Mouse (Mus musculus): Measurements from ENCODE around the gene Abtb1. TPM values are rescaled to one million over a fixed set of nuclear protein-coding genes. Genes with fewer than 3 reads are reported as not detected.
A peak's percentile ranks its signal among the peaks of the same experiment; 100 is the strongest.

Gene Abtb1
- polyA plus RNA-seq, 1 experiment from 2014 or later, result 31.4 TPM

- WGBS, result 92% methylated on average over 4 of the region's 4 CpGs
- ATAC-seq, result no peak
- DNase-seq (ENCODE audit: low spot score), result no peak
- Histone ChIP-seq H3K4me3 (ENCODE audit: low read depth, low read length) (no peak overlapping the region), H3K27ac (ENCODE audit: low read depth, low read length) (no peak overlapping the region), H3K4me1 (ENCODE audit: control insufficient read depth, insufficient read depth, low read length) (peaks cover 8% of the 10 kb centered on the region), H3K9me3 (replicated peaks; ENCODE audit: control insufficient read depth, low read length) (no peaks in the 10 kb centered on the region), H3K4me2 (ENCODE audit: low read length) (no peak overlapping the region), H3K27me3 (replicated peaks; ENCODE audit: control insufficient read depth, insufficient read depth, low read length) (no peaks in the 10 kb centered on the region), H3K9ac (ENCODE audit: low read length) (no peak overlapping the region), H3K36me3 (ENCODE audit: control insufficient read depth, insufficient read depth, low read length) (no peaks in the 10 kb centered on the region)
These were observed 12.2 kb downstream of the Abtb1 start for GRCm38 (mm10) chr6:88829579-88829978.

GRCm38 (mm10) chr6:88828206-88829009 lies 13.4 kb downstream of the Abtb1 start:
- no peak overlapping the region for H3K4me3 ChIP-seq (ENCODE audit: low read depth, low read length)
- ATAC-seq (no peak), DNase-seq (ENCODE audit: low spot score) (no peak)
- H3K4me1 ChIP-seq (ENCODE audit: control insufficient read depth, insufficient read depth, low read length), result peaks cover 8% of the 10 kb centered on the region
- no peak overlapping the region for H3K4me2 ChIP-seq (ENCODE audit: low read length)
- no peak overlapping the region for H3K27ac ChIP-seq (ENCODE audit: low read depth, low read length)
- no peak overlapping the region for H3K9ac ChIP-seq (ENCODE audit: low read length)
- 78% methylated on average over 15 of the region's 15 CpGs for WGBS
- no peaks in the 10 kb centered on the region for H3K27me3 ChIP-seq (replicated peaks; ENCODE audit: control insufficient read depth, insufficient read depth, low read length)
- H3K9me3 ChIP-seq (replicated peaks; ENCODE audit: control insufficient read depth, low read length), result no peaks in the 10 kb centered on the region
- no peaks in the 10 kb centered on the region for H3K36me3 ChIP-seq (ENCODE audit: control insufficient read depth, insufficient read depth, low read length)

GRCm38 (mm10) chr6:88827395-88828205 lies 14.2 kb downstream of the Abtb1 start:
- ATAC-seq, result no peak
- Histone ChIP-seq H3K36me3 (ENCODE audit: control insufficient read depth, insufficient read depth, low read length) (no peaks in the 10 kb centered on the region), H3K9ac (ENCODE audit: low read length) (no peak overlapping the region), H3K9me3 (replicated peaks; ENCODE audit: control insufficient read depth, low read length) (no peaks in the 10 kb centered on the region), H3K27me3 (replicated peaks; ENCODE audit: control insufficient read depth, insufficient read depth, low read length) (no peaks in the 10 kb centered on the region), H3K4me3 (ENCODE audit: low read depth, low read length) (no peak overlapping the region), H3K27ac (ENCODE audit: low read depth, low read length) (no peak overlapping the region), H3K4me1 (ENCODE audit: control insufficient read depth, insufficient read depth, low read length) (peaks cover 8% of the 10 kb centered on the region), H3K4me2 (ENCODE audit: low read length) (no peak overlapping the region)
- DNase-seq (ENCODE audit: low spot score), result peak; percentile 40
- WGBS, result 68% methylated on average over 13 of the region's 13 CpGs

GRCm38 (mm10) chr6:88826965-88827364 lies 14.8 kb downstream of the Abtb1 start:
- no peak for DNase-seq (ENCODE audit: low spot score)
- WGBS, result 70% methylated on average over 3 of the region's 3 CpGs

GRCm38 (mm10) chr6:88826545-88826944 lies 15.2 kb downstream of the Abtb1 start:
- Histone ChIP-seq H3K9ac (ENCODE audit: low read length) (no peak overlapping the region), H3K27ac (ENCODE audit: low read depth, low read length) (no peak overlapping the region)
- peak; percentile 80 for ATAC-seq

More at GRCm38 (mm10) chr6:88826965-88827364, 14.8 kb downstream of the Abtb1 start:
- Histone ChIP-seq H3K27ac (ENCODE audit: low read depth, low read length) (no peak overlapping the region), H3K27me3 (replicated peaks; ENCODE audit: control insufficient read depth, insufficient read depth, low read length) (no peaks in the 10 kb centered on the region), H3K9me3 (replicated peaks; ENCODE audit: control insufficient read depth, low read length) (no peaks in the 10 kb centered on the region), H3K36me3 (ENCODE audit: control insufficient read depth, insufficient read depth, low read length) (no peaks in the 10 kb centered on the region), H3K4me2 (ENCODE audit: low read length) (no peak overlapping the region), H3K4me3 (ENCODE audit: low read depth, low read length) (no peak overlapping the region), H3K9ac (ENCODE audit: low read length) (no peak overlapping the region), H3K4me1 (ENCODE audit: control insufficient read depth, insufficient read depth, low read length) (peaks cover 8% of the 10 kb centered on the region)
- no peak for ATAC-seq

GRCm38 (mm10) chr6:88826088-88826487 lies 15.7 kb downstream of the Abtb1 start:
- Histone ChIP-seq H3K36me3 (ENCODE audit: control insufficient read depth, insufficient read depth, low read length) (no peaks in the 10 kb centered on the region), H3K4me3 (ENCODE audit: low read depth, low read length) (no peak overlapping the region)
- 63% methylated on average over 3 of the region's 3 CpGs for WGBS

More at GRCm38 (mm10) chr6:88826545-88826944, 15.2 kb downstream of the Abtb1 start:
- no peaks in the 10 kb centered on the region for H3K27me3 ChIP-seq (replicated peaks; ENCODE audit: control insufficient read depth, insufficient read depth, low read length)
- peak; percentile 84 for DNase-seq (ENCODE audit: low spot score)
- H3K4me2 ChIP-seq (ENCODE audit: low read length), result no peak overlapping the region
- no peaks in the 10 kb centered on the region for H3K9me3 ChIP-seq (replicated peaks; ENCODE audit: control insufficient read depth, low read length)
- H3K4me1 ChIP-seq (ENCODE audit: control insufficient read depth, insufficient read depth, low read length), result peaks cover 8% of the 10 kb centered on the region
- WGBS, result 20% methylated on average over 6 of the region's 6 CpGs
- H3K4me3 ChIP-seq (ENCODE audit: low read depth, low read length), result no peak overlapping the region
- H3K36me3 ChIP-seq (ENCODE audit: control insufficient read depth, insufficient read depth, low read length), result no peaks in the 10 kb centered on the region

GRCm38 (mm10) chr6:88824183-88824582 lies 17.6 kb downstream of the Abtb1 start:
- H3K4me3 ChIP-seq (ENCODE audit: low read depth, low read length), result no peak overlapping the region
- peaks cover 5% of the 10 kb centered on the region; the same call in 1 of the 2 replicates for H3K4me1 ChIP-seq (ENCODE audit: control insufficient read depth, insufficient read depth, low read length)
- H3K36me3 ChIP-seq (ENCODE audit: control insufficient read depth, insufficient read depth, low read length), result no peaks in the 10 kb centered on the region
- 54% methylated on average over 7 of the region's 7 CpGs for WGBS
- no peak overlapping the region for H3K27ac ChIP-seq (ENCODE audit: low read depth, low read length)
- no peak overlapping the region for H3K9ac ChIP-seq (ENCODE audit: low read length)
- H3K27me3 ChIP-seq (replicated peaks; ENCODE audit: control insufficient read depth, insufficient read depth, low read length), result no peaks in the 10 kb centered on the region
- H3K9me3 ChIP-seq (replicated peaks; ENCODE audit: control insufficient read depth, low read length), result no peaks in the 10 kb centered on the region
- no peak for DNase-seq (ENCODE audit: low spot score)
- no peak overlapping the region for H3K4me2 ChIP-seq (ENCODE audit: low read length)
- no peak for ATAC-seq

More at GRCm38 (mm10) chr6:88826088-88826487, 15.7 kb downstream of the Abtb1 start:
- DNase-seq (ENCODE audit: low spot score) (no peak), ATAC-seq (no peak)
- H3K4me1 ChIP-seq (ENCODE audit: control insufficient read depth, insufficient read depth, low read length), result peaks cover 5% of the 10 kb centered on the region; the same call in 1 of the 2 replicates
- H3K9me3 ChIP-seq (replicated peaks; ENCODE audit: control insufficient read depth, low read length), result no peaks in the 10 kb centered on the region
- no peaks in the 10 kb centered on the region for H3K27me3 ChIP-seq (replicated peaks; ENCODE audit: control insufficient read depth, insufficient read depth, low read length)
- no peak overlapping the region for H3K4me2 ChIP-seq (ENCODE audit: low read length)
- H3K27ac ChIP-seq (ENCODE audit: low read depth, low read length), result no peak overlapping the region
- H3K9ac ChIP-seq (ENCODE audit: low read length), result no peak overlapping the region

- DNase-seq (ENCODE audit: low spot score), result no peak
These were observed 19.9 kb downstream of the Abtb1 start for GRCm38 (mm10) chr6:88821901-88822300.

More at GRCm38 (mm10) chr6:88821901-88822300, 19.9 kb downstream of the Abtb1 start:
- Histone ChIP-seq H3K27me3 (replicated peaks; ENCODE audit: control insufficient read depth, insufficient read depth, low read length) (no peaks in the 10 kb centered on the region), H3K9me3 (replicated peaks; ENCODE audit: control insufficient read depth, low read length) (no peaks in the 10 kb centered on the region), H3K36me3 (ENCODE audit: control insufficient read depth, insufficient read depth, low read length) (no peaks in the 10 kb centered on the region), H3K4me3 (ENCODE audit: low read depth, low read length) (no peak overlapping the region), H3K9ac (ENCODE audit: low read length) (no peak overlapping the region), H3K4me2 (ENCODE audit: low read length) (no peak overlapping the region), H3K4me1 (ENCODE audit: control insufficient read depth, insufficient read depth, low read length) (no peaks in the 10 kb centered on the region), H3K27ac (ENCODE audit: low read depth, low read length) (no peak overlapping the region)
- no peak for ATAC-seq
- WGBS, result 81% methylated on average over 11 of the region's 11 CpGs
